Mouse (Mus musculus): ENCODE results near the gene Olfr786. TPM values are rescaled to one million over a fixed set of nuclear protein-coding genes. Genes with fewer than 3 reads are reported as not detected.

Gene Olfr786
- not detected in 4 replicates for total RNA-seq (2023)

DNA sequence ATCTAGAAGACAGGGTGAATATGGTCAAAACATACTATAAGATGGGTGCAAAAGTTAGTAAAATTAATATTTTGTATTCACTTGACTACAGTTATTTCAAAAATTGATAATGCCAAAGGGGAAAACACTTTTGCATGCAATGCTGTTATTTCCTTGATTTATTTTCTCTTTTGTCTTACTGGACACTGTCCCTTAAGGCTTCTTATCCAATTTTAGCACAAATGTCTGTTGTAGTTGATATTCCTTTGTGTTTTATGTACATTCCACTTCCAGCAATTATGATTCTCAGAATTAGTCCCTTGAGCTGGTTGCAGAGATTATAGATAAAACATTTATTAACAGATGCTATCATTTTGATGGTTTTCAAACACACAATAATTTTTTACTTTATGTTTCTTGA lies at the start of gene Olfr786:
Olfr786 (plus strand) TSS at position 301 of the 400 bp plus-strand sequence.

GRCm38 (mm10) chr10:129383783-129384182 lies 43.3 kb upstream of the Olfr786 start, which contains the start of gene Olfr784:
TSS of gene Olfr784 (plus strand) at chr10:129384083.

DNA sequence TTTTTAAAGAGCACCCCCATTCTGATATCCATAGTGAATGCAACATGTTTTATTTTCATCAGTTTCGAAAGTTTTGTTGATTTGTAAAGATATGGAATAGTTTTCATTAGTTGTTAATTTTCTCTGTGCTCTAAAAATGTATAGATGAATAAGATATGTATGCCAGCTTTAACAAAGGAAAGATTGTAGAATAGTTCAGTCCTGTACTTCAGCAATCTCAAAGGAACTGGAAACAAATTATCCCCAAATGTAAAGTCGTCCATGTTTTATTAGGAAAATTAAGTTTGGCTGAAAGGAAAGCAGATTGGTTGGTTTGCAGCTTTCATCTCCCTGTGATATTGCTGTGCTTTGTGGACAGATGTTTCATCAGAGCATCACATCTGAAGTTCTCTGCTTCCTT lies 22.0 kb upstream of the Olfr786 start, which contains the start of gene Olfr785:
Olfr785 (plus strand) TSS at position 301 of the 400 bp plus-strand sequence.

GRCm38 (mm10) chr10:129461562-129461961 lies 34.5 kb downstream of the Olfr786 start, which contains the start of gene Olfr787:
TSS of gene Olfr787 (plus strand) at chr10:129461862.

DNA sequence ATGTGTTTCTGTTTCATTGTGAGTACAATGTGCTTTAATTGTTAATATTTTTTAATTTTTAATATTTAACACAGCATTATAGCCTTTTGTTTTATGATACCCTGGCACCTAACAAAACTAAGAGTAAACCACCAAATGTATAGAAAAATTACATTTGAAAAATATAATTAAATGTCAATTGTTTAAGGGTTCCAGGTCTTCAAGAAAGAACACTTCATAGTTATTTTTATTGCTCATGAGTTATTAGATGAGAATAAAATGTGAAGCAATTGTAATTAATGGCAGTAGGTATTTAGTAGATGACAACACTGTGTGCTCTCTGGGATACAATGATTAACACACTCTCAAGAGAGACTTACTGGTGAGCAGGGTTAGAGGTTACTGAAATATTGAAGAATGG lies 43.6 kb downstream of the Olfr786 start, which contains the start of gene Olfr788:
Olfr788 (plus strand) TSS at position 301 of the 400 bp plus-strand sequence.

DNA sequence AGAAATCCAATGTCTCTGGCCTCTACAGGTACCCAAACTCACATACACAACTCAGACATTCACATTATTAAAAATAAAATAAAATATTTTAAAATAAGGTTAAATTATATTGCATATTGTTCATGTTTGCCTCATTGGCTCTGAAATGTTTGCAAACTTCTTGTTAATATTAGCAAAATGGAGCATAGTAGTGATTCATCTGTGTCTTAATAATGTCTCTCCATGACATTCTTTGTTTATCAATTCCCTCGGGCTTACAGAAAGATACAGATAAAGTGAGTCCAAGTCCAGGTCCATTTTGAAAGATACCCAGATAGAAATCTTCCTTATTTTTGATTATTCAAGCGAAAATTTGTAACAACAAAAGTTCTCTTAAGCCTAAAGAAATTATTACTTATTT lies 57.3 kb downstream of the Olfr786 start, which contains the start of gene Olfr789:
Olfr789 (plus strand) TSS at position 301 of the 400 bp plus-strand sequence.

Other genes starting within 250 kb of the Olfr786 start
- not detected in 4 replicates for gene Olfr772, start 249.4 kb upstream of the Olfr786 start, total RNA-seq (2023)
- gene Olfr773, start 239.9 kb upstream of the Olfr786 start, total RNA-seq (2023) = not detected in 4 replicates
- gene Olfr774, start 191.1 kb upstream of the Olfr786 start, total RNA-seq (2023) = not detected in 4 replicates
- gene Olfr775, start 178.9 kb upstream of the Olfr786 start, total RNA-seq (2023) = not detected in 4 replicates
- gene Olfr776, start 168.2 kb upstream of the Olfr786 start, total RNA-seq (2023) = not detected in 4 replicates
- gene Olfr777, start 155.8 kb upstream of the Olfr786 start, total RNA-seq (2023) = not detected in 4 replicates
- not detected in 4 replicates for gene Olfr780, start 109.2 kb upstream of the Olfr786 start, total RNA-seq (2023)
- gene Olfr781, start 98.5 kb upstream of the Olfr786 start, total RNA-seq (2023) = not detected in 4 replicates
- not detected in 4 replicates for gene Olfr782, start 78.5 kb upstream of the Olfr786 start, total RNA-seq (2023)
- not detected in 4 replicates for gene Olfr784, start 43.2 kb upstream of the Olfr786 start, total RNA-seq (2023)
- not detected in 4 replicates for gene Olfr785, start 21.9 kb upstream of the Olfr786 start, total RNA-seq (2023)
- not detected in 4 replicates for gene Olfr787, start 34.6 kb downstream of the Olfr786 start, total RNA-seq (2023)
- not detected in 4 replicates for gene Olfr788, start 43.7 kb downstream of the Olfr786 start, total RNA-seq (2023)
- gene Olfr789, start 57.4 kb downstream of the Olfr786 start, total RNA-seq (2023) = 0.12 TPM in 1 of 4 replicates, not detected in the others
- gene Olfr790, start 71.2 kb downstream of the Olfr786 start, total RNA-seq (2023) = not detected in 4 replicates
- gene Olfr791, start 94.5 kb downstream of the Olfr786 start, total RNA-seq (2023) = not detected in 4 replicates
- not detected in 4 replicates for gene Olfr792, start 111.9 kb downstream of the Olfr786 start, total RNA-seq (2023)
- gene Olfr794, start 140.3 kb downstream of the Olfr786 start, total RNA-seq (2023) = not detected in 4 replicates
- not detected in 4 replicates for gene Olfr796, start 185.3 kb downstream of the Olfr786 start, total RNA-seq (2023)
- not detected in 4 replicates for gene Olfr798, start 200.6 kb downstream of the Olfr786 start, total RNA-seq (2023)
- not detected in 4 replicates for gene Olfr799, start 210.2 kb downstream of the Olfr786 start, total RNA-seq (2023)
- not detected in 4 replicates for gene Olfr800, start 230.4 kb downstream of the Olfr786 start, total RNA-seq (2023)
- not detected in 4 replicates for gene Olfr801, start 246.6 kb downstream of the Olfr786 start, total RNA-seq (2023)